Mouse (Mus musculus) cerebellum, adult 2 months (tissue): ENCODE results near the gene Olfr1214.

Experiments
- CTCF ChIP-seq: fragments of 200-500 bp; IDR thresholded peaks from 2 replicates; pipeline ENCODE4 v1.5.1; 2011; ENCODE audit warnings: low read depth, mild to moderate bottlenecking, control low read depth, low read length, moderate library complexity, borderline replicate concordance; ENCODE audit not compliant: insufficient read depth
- POLR2A ChIP-seq: fragments of 200-500 bp; IDR thresholded peaks from 2 replicates; pipeline ENCODE4 v1.6.1; 2011; ENCODE audit warnings: low read length, control low read depth, borderline replicate concordance; ENCODE audit not compliant: insufficient read depth

DNA sequence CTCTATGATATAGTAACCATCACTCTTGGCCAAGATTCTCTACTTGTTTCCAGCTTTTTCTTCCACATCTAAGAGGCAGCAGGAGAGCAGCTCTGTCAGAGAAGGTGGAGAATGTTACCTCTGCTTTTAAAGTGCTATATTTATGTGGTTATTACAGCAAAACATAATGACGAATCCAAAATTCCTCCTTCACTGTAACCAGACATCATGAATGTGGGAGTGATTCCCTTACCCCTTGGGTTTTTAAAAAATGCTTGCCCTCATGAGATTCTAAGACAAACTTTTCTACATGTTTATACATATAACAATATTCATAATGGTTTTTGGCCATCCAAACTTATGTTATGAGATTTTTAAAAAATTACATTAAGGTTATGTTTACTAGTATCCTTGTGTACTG, at the start of gene Olfr1214:
- no peak for TF ChIP-seq POLR2A
- no peak for TF ChIP-seq CTCF
